Mouse (Mus musculus): ENCODE data around the gene Mast4. TPM values are rescaled to one million over a fixed set of nuclear protein-coding genes. Genes with fewer than 3 reads are reported as not detected.

The Mast4 gene
- polyA plus RNA-seq, 1 experiment from 2014 or later: 14.6 TPM

DNA sequence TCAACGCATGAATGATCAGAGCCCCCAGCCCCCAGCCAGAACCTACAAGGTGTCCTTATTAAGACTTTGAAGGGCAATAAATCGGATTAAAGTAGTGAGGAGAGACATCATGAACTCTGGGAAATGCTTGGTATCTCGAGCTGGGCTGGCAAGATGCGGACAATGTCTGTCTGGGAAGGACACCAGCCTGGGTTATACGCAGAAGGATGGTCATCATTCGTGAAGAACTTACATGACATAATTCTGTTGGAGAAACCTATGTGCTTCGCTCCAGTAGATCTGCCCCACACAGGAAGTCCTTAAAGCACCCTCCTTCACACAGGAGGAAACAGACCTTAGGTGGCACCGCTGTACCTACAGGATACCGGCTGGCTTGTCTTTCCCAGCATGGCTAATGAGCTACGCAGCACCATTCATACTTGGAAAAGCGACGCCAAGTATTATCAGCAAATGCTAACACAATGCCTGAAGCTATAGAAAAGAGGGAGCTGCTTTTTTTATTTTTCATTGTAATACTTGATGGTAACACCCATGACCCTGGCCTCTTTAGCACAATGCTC is 456.5 kb downstream of the Mast4 start:
- H3K4me2 ChIP-seq (replicated peaks): no peak overlapping the region
- H3K27ac ChIP-seq (replicated peaks): no peak overlapping the region
- no peaks in the 10 kb centered on the region for H3K9me3 ChIP-seq
- H3K27me3 ChIP-seq: no peaks in the 10 kb centered on the region
- H3K4me3 ChIP-seq: no peak overlapping the region
- ATAC-seq (replicated peaks): no peak
- peaks cover 13% of the 10 kb centered on the region for H3K4me1 ChIP-seq
- H3K9ac ChIP-seq (replicated peaks): no peak overlapping the region
- WGBS: 60% methylated on average over 12 of the region's 12 CpGs
- no peaks in the 10 kb centered on the region for H3K36me3 ChIP-seq

DNA sequence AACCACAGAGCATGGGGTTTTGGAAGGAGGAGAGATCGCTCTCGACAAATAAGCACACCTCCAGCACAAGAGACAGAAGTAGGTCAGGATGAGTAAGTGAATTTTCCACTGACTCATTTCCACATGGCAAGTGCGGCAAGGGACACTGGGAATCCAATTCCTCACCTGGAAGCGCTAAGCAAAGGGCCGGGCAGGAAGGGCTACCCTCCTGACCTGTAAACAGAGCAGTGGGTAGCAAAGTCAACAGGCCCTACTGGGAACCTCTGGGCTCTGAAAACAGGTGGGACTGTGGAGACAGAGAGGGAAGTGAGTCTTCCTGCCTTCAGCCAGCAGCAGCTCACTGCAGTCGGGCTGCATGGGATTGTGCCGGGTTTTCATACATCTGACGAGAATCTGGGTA is 457.1 kb downstream of the Mast4 start:
- H3K9me3 ChIP-seq: no peaks in the 10 kb centered on the region
- H3K36me3 ChIP-seq: no peaks in the 10 kb centered on the region
- H3K27ac ChIP-seq (replicated peaks): no peak overlapping the region
- H3K4me1 ChIP-seq: peaks cover 13% of the 10 kb centered on the region
- 81% methylated on average over 8 of the region's 8 CpGs for WGBS
- no peak for ATAC-seq (replicated peaks)
- no peak overlapping the region for H3K4me3 ChIP-seq
- no peak overlapping the region for H3K9ac ChIP-seq (replicated peaks)
- no peak overlapping the region for H3K4me2 ChIP-seq (replicated peaks)
- H3K27me3 ChIP-seq: no peaks in the 10 kb centered on the region

DNA sequence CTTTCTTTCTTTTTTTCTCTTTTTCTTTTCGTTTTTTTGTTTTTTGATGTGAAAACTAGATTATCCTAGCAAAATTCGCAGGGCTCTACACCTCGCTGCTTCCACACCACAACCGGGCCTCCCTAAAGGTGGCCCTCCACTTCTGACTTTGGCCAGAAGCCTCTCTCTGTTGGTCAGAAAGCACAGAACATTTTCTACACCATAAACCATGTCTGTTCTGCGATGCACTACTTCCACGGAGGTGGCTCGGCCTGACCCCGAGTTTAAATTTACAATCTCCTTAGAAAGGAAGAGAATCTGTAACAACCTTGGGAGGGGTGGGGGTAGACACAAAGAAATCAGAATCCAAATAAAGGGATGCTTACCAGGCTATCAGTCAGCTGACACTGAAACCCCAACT is 458.8 kb downstream of the Mast4 start:
- no peaks in the 10 kb centered on the region for H3K27me3 ChIP-seq
- H3K9ac ChIP-seq (replicated peaks): no peak overlapping the region
- no peak overlapping the region for H3K4me3 ChIP-seq
- no peak for ATAC-seq (replicated peaks)
- peaks cover 13% of the 10 kb centered on the region for H3K4me1 ChIP-seq
- no peaks in the 10 kb centered on the region for H3K36me3 ChIP-seq
- 65% methylated on average over 8 of the region's 8 CpGs for WGBS
- H3K9me3 ChIP-seq: no peaks in the 10 kb centered on the region
- no peak overlapping the region for H3K4me2 ChIP-seq (replicated peaks)
- no peak overlapping the region for H3K27ac ChIP-seq (replicated peaks)

DNA sequence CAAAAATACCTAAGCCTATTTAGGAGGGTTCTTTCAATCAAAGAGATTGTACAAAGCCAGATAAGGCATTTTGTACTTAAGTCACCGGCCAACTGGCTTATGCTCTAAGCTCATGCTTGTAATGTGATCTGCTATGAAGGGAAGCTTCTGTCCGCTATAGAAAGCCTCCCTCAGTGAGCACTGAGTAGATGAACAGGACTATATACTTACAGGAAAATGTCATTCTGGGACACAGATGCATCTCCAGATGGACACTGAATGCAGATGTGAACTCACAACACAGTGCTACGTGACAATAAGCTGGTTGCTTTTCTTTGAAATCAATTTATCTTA is 459.2 kb downstream of the Mast4 start:
- Histone ChIP-seq H3K4me2 (replicated peaks) (no peak overlapping the region), H3K4me3 (no peak overlapping the region), H3K9me3 (no peaks in the 10 kb centered on the region), H3K4me1 (peaks cover 13% of the 10 kb centered on the region), H3K9ac (replicated peaks) (no peak overlapping the region), H3K27ac (replicated peaks) (no peak overlapping the region), H3K36me3 (no peaks in the 10 kb centered on the region), H3K27me3 (no peaks in the 10 kb centered on the region)
- peak; percentile 24; the same call in 1 of the 2 replicates for ATAC-seq (replicated peaks)
- WGBS: 61% methylated on average over 3 of the region's 3 CpGs

DNA sequence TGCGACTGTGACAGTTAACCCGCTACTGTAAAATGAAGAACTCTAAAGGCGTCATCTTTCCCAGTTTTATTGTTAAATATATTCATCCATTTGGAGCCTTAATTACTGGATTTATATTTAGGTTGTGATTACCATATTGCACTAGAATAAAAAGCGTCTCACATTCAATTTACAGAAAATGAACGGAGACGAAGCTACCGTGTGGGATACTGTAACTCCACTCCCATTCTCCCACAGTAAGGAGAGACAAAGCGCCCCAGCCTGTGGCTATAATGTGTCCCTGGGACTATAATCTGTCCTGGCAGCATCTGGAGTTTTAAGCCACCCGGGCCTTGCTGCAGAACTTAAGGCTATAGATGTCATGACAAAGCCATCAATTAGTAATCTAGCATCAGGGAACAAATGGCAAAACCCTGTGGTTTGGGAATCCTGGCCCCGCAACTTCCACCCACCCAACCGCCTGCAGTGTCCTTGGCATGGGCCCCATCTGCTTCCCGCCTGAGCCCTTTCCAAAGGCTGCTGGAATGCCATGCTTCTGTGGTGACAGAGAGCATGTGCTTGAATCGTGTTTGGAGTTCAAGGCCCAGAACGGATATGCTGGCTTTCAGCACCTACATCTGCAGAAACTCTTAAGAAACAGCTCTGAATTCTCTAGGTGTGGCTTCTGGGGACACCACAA is 459.7 kb downstream of the Mast4 start:
- Histone ChIP-seq H3K4me3 (no peak overlapping the region), H3K9ac (replicated peaks) (no peak overlapping the region), H3K27ac (replicated peaks) (no peak overlapping the region), H3K9me3 (no peaks in the 10 kb centered on the region), H3K4me2 (replicated peaks) (no peak overlapping the region), H3K36me3 (no peaks in the 10 kb centered on the region), H3K4me1 (peaks cover 13% of the 10 kb centered on the region), H3K27me3 (no peaks in the 10 kb centered on the region)
- peak; percentile 64 for ATAC-seq (replicated peaks)
- WGBS: 48% methylated on average over 14 of the region's 14 CpGs

DNA sequence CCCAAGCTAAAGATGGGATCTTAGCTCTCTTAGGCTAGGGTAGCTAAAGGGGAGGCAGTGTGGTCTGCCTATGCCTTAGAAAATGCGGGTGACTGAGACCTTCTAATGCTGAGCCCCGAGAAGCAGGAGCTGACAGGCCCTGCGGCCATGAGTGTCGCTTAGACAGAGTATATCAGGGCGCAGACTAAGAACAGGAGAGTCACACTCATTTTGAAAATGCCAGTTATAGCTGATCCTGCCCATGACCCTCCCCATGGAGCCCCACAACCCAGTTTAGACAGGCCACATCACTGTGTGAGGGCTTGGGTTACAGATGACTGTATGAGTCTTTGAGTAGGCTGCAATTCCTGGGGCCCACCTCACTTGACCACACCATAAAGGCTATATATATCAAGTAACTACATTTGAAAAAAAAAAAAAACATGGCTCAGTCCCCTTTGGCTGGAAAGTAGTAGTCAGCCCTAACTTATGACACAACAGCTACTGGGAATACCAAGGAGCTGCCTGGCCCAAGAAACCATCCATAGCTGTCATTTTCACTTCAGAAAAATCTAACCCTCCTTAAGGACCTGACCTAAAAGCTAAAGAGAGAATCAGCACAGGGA is 460.8 kb downstream of the Mast4 start:
- Histone ChIP-seq H3K9ac (replicated peaks) (no peak overlapping the region), H3K27ac (replicated peaks) (no peak overlapping the region), H3K4me3 (no peak overlapping the region), H3K4me2 (replicated peaks) (no peak overlapping the region), H3K27me3 (no peaks in the 10 kb centered on the region), H3K4me1 (peaks cover 13% of the 10 kb centered on the region), H3K9me3 (no peaks in the 10 kb centered on the region), H3K36me3 (no peaks in the 10 kb centered on the region)
- WGBS: 94% methylated on average over 5 of the region's 5 CpGs
- no peak for ATAC-seq (replicated peaks)

DNA sequence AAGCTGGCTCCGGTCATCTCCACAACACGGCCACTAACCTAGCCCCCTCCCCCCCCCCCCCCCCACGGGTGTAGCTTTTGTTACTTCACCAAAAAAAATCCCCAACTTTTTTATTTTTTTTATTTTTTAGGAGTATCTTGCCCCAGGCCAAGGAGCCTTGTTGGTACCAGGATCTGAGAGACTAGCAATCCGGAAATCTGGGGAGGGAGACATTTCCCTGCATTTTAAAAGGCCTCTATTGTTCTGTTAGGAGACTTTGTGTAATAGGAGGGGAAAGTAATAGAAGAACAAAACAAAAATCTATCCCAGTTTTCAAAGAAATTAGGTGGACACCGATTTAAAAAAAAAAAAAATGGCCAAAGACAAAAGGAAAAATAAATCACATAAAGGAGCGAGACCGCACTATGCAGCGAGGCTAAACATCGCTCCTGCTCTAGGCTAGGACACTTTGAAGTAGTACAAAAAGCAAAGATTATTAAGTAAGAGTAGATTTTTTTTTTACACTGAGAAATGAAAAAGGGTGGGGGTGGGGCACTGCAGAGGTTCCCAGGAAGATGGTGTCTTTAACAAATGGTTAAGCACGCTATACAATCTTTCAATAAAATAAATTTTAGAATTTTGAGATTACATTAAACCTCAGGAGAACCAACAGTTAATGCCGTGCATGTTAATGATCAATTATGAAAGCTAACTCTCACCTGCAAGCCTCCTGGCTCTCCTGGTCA is 462.8 kb downstream of the Mast4 start:
- H3K4me2 ChIP-seq (replicated peaks): no peak overlapping the region
- WGBS: 55% methylated on average over 11 of the region's 11 CpGs
- peaks cover 16% of the 10 kb centered on the region for H3K4me1 ChIP-seq
- ATAC-seq (replicated peaks): no peak
- no peaks in the 10 kb centered on the region for H3K36me3 ChIP-seq
- no peak overlapping the region for H3K9ac ChIP-seq (replicated peaks)
- H3K27ac ChIP-seq (replicated peaks): no peak overlapping the region
- H3K9me3 ChIP-seq: no peaks in the 10 kb centered on the region
- H3K4me3 ChIP-seq: no peak overlapping the region
- no peaks in the 10 kb centered on the region for H3K27me3 ChIP-seq

DNA sequence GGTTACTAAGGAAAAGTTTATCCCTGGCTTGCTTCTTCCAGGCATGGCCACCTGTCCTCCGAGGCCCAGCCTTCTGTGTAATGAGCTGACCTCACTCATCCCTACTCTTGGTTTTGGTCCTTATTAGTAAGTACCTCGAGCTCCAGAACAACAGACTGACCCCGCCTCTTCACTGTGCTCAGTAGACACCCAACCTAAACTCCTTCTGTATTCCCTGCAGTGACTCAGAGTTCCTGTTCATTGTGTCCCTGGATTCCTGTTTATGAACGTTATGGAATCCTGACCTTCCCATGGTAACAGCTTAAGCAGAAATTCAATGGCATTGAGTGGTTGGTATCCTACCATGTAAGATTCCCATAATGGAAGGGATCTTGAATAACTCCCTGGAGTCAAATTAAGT is 464.8 kb downstream of the Mast4 start:
- 84% methylated on average over 4 of the region's 4 CpGs for WGBS
- ATAC-seq (replicated peaks): no peak
- H3K4me2 ChIP-seq (replicated peaks): no peak overlapping the region
- H3K9me3 ChIP-seq: no peaks in the 10 kb centered on the region
- H3K27me3 ChIP-seq: no peaks in the 10 kb centered on the region
- no peaks in the 10 kb centered on the region for H3K36me3 ChIP-seq
- H3K4me1 ChIP-seq: peaks cover 20% of the 10 kb centered on the region
- H3K27ac ChIP-seq (replicated peaks): no peak overlapping the region
- no peak overlapping the region for H3K4me3 ChIP-seq
- H3K9ac ChIP-seq (replicated peaks): no peak overlapping the region

DNA sequence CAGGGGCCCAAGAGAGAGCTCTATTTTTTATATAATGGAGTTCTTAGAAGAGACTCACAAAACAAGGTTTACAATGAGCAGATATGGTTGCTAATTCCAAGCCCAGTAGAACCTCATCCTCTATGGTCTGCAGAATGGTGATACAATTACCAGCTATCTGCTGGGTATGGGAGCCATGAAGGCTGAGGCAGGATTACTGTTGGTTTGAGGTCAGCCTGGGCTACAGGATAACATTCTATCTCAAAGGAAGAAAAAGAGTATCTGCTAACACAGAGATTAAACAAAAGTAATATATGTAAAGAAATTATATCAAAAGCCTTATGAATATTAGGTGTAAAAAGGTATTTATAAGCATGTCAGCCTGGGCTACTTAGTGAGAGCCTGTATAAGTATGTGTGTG is 467.5 kb downstream of the Mast4 start:
- Histone ChIP-seq H3K27me3 (no peaks in the 10 kb centered on the region), H3K4me2 (replicated peaks) (no peak overlapping the region), H3K4me3 (no peak overlapping the region), H3K36me3 (no peaks in the 10 kb centered on the region), H3K9me3 (no peaks in the 10 kb centered on the region), H3K27ac (replicated peaks) (0 out of 2 replicates have a peak overlapping the region, but pooled peaks have one; percentile 57), H3K9ac (replicated peaks) (no peak overlapping the region), H3K4me1 (peaks cover 15% of the 10 kb centered on the region)
- ATAC-seq (replicated peaks): 0 out of 2 replicates have a peak, but pooled peaks have one; percentile 5

DNA sequence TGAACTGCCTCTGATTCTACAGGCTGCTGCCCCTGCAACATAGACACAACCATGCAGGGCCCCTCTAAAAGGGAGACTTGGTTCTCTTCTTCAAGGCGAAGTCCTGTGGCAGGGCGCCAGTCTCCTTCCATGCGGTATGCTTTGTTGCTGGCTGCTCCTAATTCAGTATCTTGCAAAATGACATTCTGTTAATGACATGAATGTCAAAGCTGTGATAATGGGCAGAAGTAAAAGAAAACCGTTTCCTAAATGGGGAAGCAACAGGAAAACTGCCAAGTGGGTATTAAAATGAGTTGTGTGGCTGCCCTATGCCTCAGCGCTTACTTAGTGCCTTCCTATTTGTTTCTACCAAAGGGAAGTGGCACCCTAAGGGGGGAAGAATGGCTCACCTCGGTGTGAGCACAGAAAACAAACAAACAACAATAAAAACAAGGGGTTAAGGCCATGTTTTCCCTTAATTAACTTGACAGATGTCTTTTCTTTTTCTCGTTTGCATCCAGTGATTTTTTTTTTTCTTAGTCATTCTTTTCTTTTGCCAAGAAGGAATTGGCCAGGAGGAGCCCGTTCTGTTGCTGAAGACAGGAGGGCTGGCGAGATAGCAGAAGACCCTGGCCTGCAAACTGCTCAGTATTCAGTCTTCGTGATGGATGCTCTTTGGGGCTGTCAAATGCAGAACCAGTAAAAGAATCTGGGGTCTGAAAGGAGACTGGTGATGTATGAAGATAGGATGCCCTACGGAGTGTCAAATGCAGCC is 468.1 kb downstream of the Mast4 start:
- Histone ChIP-seq H3K4me2 (replicated peaks) (no peak overlapping the region), H3K9ac (replicated peaks) (no peak overlapping the region), H3K9me3 (no peaks in the 10 kb centered on the region), H3K36me3 (no peaks in the 10 kb centered on the region), H3K4me3 (no peak overlapping the region), H3K4me1 (peaks cover 15% of the 10 kb centered on the region), H3K27ac (replicated peaks) (peak overlapping the region; percentile 57), H3K27me3 (no peaks in the 10 kb centered on the region)
- 17% methylated on average over 11 of the region's 11 CpGs for WGBS
- peak; percentile 88 for ATAC-seq (replicated peaks)

DNA sequence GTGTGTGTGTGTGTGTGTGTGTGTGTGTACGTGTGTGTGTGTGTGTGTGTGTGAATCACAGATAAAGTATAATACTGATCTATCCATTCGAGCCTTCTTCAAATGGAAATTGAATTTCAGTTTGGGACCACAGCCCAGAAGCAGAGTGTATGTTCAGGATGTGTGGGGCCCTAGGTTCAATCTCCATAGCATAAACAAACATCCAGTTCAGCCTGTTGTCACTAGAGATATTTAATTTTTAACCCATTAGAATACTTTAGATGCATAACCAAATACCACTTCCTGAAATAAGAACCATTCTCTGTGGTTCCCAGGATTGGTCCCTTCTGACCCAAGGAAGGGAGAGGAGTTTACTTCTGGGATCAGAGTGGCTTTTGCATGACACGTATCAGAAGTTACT is 468.8 kb downstream of the Mast4 start:
- Histone ChIP-seq H3K27ac (replicated peaks) (peak overlapping the region; percentile 57), H3K9me3 (no peaks in the 10 kb centered on the region)
- 49% methylated on average over 3 of the region's 3 CpGs for WGBS

DNA sequence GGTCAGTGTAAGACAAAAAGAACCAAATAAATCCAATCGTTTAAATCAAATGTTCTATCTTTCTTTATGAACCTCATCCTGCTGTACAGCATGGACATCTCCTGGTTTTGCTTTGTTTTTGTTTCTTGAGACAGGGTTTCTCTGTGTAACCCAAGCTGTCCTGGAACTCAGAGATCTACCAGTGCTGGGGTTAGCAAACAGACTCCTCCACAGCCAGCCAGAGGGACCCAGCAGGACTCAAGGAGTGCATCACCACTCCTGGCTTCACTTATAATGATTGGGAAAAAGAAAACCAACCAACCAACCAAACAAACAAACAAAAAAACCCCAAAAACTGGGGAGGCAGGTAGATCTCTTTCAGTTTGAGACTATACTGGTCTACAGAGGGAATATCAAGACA is 469.5 kb downstream of the Mast4 start:
- Histone ChIP-seq H3K9ac (replicated peaks) (no peak overlapping the region), H3K27ac (replicated peaks) (no peak overlapping the region), H3K9me3 (no peaks in the 10 kb centered on the region), H3K4me2 (replicated peaks) (no peak overlapping the region), H3K4me3 (no peak overlapping the region), H3K4me1 (peaks cover 15% of the 10 kb centered on the region), H3K27me3 (no peaks in the 10 kb centered on the region), H3K36me3 (no peaks in the 10 kb centered on the region)
- ATAC-seq (replicated peaks): no peak
- 95% methylated on average over 1 of the region's 1 CpGs for WGBS

More for the DNA sequence above, 468.8 kb downstream of the Mast4 start:
- Histone ChIP-seq H3K4me1 (peaks cover 15% of the 10 kb centered on the region), H3K9ac (replicated peaks) (no peak overlapping the region), H3K4me2 (replicated peaks) (no peak overlapping the region), H3K36me3 (no peaks in the 10 kb centered on the region), H3K4me3 (no peak overlapping the region), H3K27me3 (no peaks in the 10 kb centered on the region)
- 0 out of 2 replicates have a peak, but pooled peaks have one; percentile 4 for ATAC-seq (replicated peaks)
